Mouse (Mus musculus) intestine, embryonic 16.5 days (tissue): ENCODE measurements at regions not wholly inside any gene's neighbourhood (a gene's known extent, or its start where the extent isn't known, plus 50 kb on each side); places are given as distances from the start of the nearest gene placed in this dataset.
A peak's percentile ranks its signal among the peaks of the same experiment; 100 is the strongest.

Experiments
- ATAC-seq: fragments of 200-750 bp; cut with Nextera tagmentation; 2 replicates; pipeline ENCODE4 v1.8.0; 2017; ENCODE audit warnings: moderate TSS enrichment, moderate library complexity
- H3K27ac ChIP-seq: fragments of 300-500 bp; sonication (generic); 2 replicates; pipeline ENCODE4 v1.5.1; 2014; ENCODE audit warnings: mild to moderate bottlenecking, low read length
- H3K27me3 ChIP-seq: fragments of 300-500 bp; sonication (generic); replicated peaks from 2 replicates; pipeline ENCODE4 v1.6.1; 2014; ENCODE audit warnings: low read length, control low read depth, mixed read lengths; ENCODE audit not compliant: control insufficient read depth, insufficient read depth
- H3K36me3 ChIP-seq: fragments of 300-500 bp; sonication (generic); 2 replicates; pipeline ENCODE4 v1.6.1; 2014; ENCODE audit warnings: low read length, control low read depth; ENCODE audit not compliant: control insufficient read depth, insufficient read depth
- H3K4me1 ChIP-seq: fragments of 300-500 bp; sonication (generic); 2 replicates; pipeline ENCODE4 v1.6.1; 2014; ENCODE audit warnings: low read length, control low read depth, mixed read lengths; ENCODE audit not compliant: control insufficient read depth, insufficient read depth
- H3K4me2 ChIP-seq: fragments of 300-500 bp; sonication (generic); 2 replicates; pipeline ENCODE4 v1.6.1; 2014; ENCODE audit warnings: low read depth, low read length, control low read depth
- H3K4me3 ChIP-seq: fragments of 300-500 bp; sonication (generic); 2 replicates; pipeline ENCODE4 v1.5.1; 2014; ENCODE audit warnings: mild to moderate bottlenecking, low read length
- H3K9ac ChIP-seq: fragments of 300-500 bp; sonication (generic); 2 replicates; pipeline ENCODE4 v1.6.1; 2014; ENCODE audit warnings: low read depth, low read length
- H3K9me3 ChIP-seq: fragments of 300-500 bp; sonication (generic); 2 replicates; pipeline ENCODE4 v1.6.1; 2016; ENCODE audit warnings: low read length, control low read depth; ENCODE audit not compliant: control insufficient read depth
- WGBS: fragments of 180-500 bp; shearing (Covaris S2); extraction: QIAGEN DNeasy Blood & Tissue Kit; methylation state at CpG from one replicate; pipeline ENCODE4 v1.1.7; 2014; 5-methylcytosine and 5-hydroxymethylcytosine counted together

DNA sequence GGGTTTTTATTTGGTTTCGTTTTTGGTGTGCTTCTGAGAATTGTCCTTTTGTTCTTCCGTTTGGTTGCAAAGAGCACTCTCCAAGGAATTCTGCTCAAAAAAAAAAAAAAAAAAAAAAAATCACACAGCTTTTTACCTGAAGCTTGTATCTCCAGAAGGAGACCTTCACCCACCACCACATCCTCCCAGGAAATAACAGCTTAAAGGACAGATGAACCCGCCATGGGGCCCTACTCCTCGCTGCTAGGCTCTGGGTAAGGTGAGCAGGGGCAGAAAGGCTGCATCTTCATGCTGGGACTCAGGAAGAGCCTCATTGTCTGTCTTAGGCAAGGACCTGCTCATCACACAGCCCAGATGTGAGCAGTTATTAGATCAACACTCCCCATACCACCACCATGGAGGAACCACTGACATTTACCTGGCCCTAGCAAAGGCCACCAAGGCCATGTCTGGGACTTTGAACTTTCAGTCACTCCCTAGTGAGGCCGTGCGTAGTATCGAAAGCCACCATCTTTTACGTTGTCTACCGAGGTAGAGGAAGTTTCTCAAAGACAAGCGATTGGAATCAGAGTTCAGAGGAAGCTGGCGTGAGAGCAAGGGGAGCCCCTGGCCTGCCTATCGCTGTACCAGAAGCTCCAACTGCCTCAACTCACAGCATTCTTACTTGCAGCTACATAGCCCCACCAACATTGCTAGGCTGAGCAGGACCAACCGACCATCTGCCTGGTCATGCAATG lies 97.1 kb downstream of the Tomm20 start:
- WGBS, result 80% methylated on average over 13 of the region's 13 CpGs
- Histone ChIP-seq H3K9me3 (no peaks in the 10 kb centered on the region), H3K27ac (peak overlapping the region; percentile 85), H3K36me3 (no peaks in the 10 kb centered on the region), H3K9ac (0 out of 2 replicates have a peak overlapping the region, but pooled peaks have one; percentile 22), H3K4me1 (peaks cover 37% of the 10 kb centered on the region), H3K4me2 (no peak overlapping the region; the same call in 1 of the 2 replicates), H3K27me3 (no peaks in the 10 kb centered on the region), H3K4me3 (no peak overlapping the region)
- ATAC-seq, result no peak

DNA sequence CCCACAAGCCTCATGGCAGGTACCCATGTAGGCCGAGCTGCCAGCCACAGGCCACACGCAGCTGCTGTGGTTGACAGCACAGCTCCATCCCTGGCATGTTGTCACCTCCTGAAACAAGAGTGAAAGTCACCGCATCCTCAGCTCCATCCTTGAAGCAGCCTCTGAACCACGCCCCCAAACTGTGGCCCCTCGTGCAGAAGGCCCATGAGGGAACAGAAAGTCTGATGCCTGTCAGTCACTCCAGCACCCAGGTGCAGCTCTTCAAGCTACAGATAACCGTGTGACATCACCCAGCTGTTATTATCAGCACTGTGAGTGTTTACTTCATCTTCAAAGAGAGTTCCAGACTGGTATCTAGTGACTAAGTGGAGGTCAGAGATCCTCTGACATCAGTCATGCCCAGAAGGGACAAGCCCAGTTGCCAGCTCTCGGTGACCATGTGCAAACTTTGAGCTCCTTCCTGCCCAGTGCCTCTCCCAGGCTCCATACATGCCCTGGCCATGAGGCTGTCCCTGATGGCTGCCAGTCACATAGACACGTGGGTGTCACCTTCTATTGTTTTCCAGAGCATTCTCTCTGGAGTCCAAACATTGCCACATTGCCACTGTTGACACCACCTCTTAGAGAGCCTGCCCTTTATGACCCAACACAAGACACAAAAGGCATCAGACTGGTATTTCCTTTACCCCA lies 97.8 kb downstream of the Tomm20 start:
- H3K9ac ChIP-seq, result no peak overlapping the region
- peak; percentile 34 for ATAC-seq
- no peaks in the 10 kb centered on the region for H3K36me3 ChIP-seq
- no peak overlapping the region for H3K4me3 ChIP-seq
- H3K4me2 ChIP-seq, result no peak overlapping the region
- H3K27me3 ChIP-seq, result no peaks in the 10 kb centered on the region
- WGBS, result 56% methylated on average over 8 of the region's 8 CpGs
- H3K4me1 ChIP-seq, result peaks cover 35% of the 10 kb centered on the region
- H3K9me3 ChIP-seq, result no peaks in the 10 kb centered on the region
- H3K27ac ChIP-seq, result peak overlapping the region; percentile 49

DNA sequence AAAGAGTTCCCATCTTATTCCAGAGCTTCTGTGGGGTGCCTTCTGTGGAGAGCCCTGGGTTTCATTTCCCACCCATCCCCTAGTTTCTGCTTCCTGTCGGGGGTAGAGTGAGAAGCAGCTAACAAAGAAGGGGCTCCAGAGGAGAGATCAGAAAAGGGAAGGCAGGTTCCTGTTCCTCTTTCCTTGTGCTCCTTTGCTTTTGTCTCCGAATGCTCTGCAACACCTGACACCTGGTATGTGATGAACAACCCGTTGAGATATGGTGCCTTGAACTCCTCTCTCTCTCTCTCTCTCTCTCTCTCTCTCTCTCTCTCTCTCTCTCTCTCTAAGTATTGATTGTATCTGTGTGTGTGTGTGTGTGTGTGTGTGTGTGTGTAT lies 99.5 kb downstream of the Tomm20 start:
- Histone ChIP-seq H3K4me1 (peaks cover 32% of the 10 kb centered on the region), H3K4me3 (no peak overlapping the region), H3K9ac (no peak overlapping the region), H3K27ac (no peak overlapping the region), H3K4me2 (no peak overlapping the region), H3K36me3 (no peaks in the 10 kb centered on the region), H3K27me3 (no peaks in the 10 kb centered on the region), H3K9me3 (no peaks in the 10 kb centered on the region)
- WGBS, result 52% methylated on average over 3 of the region's 3 CpGs
- no peak for ATAC-seq

DNA sequence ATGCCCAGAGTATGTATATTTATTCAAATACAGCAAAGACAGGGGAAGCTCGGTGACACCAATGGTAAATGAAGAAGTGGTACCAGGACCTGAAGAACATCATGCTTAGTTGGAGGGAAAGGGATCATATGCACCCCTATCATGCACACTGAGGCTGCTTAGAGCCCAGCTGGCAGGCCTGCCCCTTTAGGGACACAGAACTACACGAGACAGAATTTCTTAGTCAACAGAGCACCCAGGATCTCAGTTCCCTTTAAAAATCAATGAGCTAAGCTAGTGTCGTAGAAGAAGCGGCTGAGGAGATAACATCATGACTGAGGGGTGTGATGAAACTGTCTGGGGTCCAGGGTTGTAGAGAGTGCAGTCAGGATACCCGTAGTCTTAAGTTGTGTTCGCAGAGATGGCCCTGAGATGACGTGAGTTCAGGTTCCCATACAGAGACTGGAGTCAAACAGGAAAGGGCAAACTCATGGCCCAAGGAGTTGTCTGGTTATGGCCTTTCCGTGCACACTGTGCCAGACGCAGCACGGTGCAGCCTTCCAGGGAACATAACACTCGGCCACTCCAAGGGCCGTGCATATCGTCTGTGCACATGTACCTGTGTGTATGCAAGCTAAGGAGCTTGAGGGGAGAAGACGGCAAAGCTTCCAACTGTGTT lies 100.0 kb downstream of the Tomm20 start:
- Histone ChIP-seq H3K4me2 (no peak overlapping the region), H3K27ac (no peak overlapping the region)
- ATAC-seq, result no peak

DNA sequence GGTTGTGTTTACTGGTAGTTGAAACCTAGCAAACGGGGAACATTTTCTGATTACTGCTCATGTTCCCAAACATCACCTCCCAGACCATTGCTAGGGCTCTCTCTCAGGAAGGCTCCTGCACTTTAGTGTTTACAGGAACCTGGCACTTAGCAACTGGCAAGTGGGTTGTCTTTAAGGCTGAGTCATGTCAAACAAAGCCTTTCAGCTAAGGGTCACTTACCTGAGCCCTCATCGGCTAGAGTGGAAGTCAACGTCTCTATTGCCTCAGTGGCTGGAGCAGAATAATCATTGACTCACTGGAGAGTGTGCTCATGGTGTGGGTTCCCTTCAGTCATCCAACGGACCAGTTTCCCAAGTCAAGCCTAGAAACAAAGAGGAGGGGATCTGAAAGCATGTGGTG lies 101.0 kb downstream of the Tomm20 start:
- Histone ChIP-seq H3K9ac (no peak overlapping the region), H3K36me3 (no peaks in the 10 kb centered on the region), H3K4me2 (no peak overlapping the region), H3K27me3 (no peaks in the 10 kb centered on the region), H3K27ac (no peak overlapping the region), H3K9me3 (no peaks in the 10 kb centered on the region), H3K4me1 (peaks cover 28% of the 10 kb centered on the region), H3K4me3 (no peak overlapping the region)
- 68% methylated on average over 4 of the region's 4 CpGs for WGBS
- ATAC-seq, result no peak

More for the DNA sequence above, 100.0 kb downstream of the Tomm20 start:
- no peaks in the 10 kb centered on the region for H3K9me3 ChIP-seq
- H3K4me3 ChIP-seq, result no peak overlapping the region
- H3K36me3 ChIP-seq, result no peaks in the 10 kb centered on the region
- peaks cover 32% of the 10 kb centered on the region for H3K4me1 ChIP-seq
- 82% methylated on average over 14 of the region's 14 CpGs for WGBS
- H3K27me3 ChIP-seq, result no peaks in the 10 kb centered on the region
- H3K9ac ChIP-seq, result no peak overlapping the region

DNA sequence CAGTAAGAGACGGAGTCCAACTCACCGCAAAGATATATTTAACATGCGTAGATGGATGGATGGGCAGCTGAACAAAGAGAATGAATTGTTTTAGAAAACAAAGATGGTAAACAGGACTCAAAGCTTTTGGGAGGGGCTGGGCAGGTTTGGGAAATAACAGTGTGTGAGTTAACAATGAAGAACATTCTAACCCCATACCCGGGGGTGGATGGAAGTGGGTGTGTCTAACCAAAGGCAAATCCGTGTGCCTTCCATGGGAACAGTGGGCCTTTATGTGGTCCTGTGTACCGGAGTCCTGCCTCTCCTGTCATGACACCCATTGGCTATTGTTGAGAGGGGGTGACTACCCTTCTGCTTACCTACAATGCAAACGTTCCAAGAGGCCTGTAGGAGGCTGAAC lies 104.5 kb downstream of the Tomm20 start:
- no peaks in the 10 kb centered on the region for H3K36me3 ChIP-seq
- H3K27me3 ChIP-seq, result no peaks in the 10 kb centered on the region
- H3K27ac ChIP-seq, result no peak overlapping the region
- no peak for ATAC-seq
- H3K9me3 ChIP-seq, result no peaks in the 10 kb centered on the region
- 77% methylated on average over 7 of the region's 7 CpGs for WGBS
- no peak overlapping the region for H3K9ac ChIP-seq
- H3K4me3 ChIP-seq, result no peak overlapping the region
- H3K4me2 ChIP-seq, result no peak overlapping the region
- peaks cover 26% of the 10 kb centered on the region for H3K4me1 ChIP-seq

DNA sequence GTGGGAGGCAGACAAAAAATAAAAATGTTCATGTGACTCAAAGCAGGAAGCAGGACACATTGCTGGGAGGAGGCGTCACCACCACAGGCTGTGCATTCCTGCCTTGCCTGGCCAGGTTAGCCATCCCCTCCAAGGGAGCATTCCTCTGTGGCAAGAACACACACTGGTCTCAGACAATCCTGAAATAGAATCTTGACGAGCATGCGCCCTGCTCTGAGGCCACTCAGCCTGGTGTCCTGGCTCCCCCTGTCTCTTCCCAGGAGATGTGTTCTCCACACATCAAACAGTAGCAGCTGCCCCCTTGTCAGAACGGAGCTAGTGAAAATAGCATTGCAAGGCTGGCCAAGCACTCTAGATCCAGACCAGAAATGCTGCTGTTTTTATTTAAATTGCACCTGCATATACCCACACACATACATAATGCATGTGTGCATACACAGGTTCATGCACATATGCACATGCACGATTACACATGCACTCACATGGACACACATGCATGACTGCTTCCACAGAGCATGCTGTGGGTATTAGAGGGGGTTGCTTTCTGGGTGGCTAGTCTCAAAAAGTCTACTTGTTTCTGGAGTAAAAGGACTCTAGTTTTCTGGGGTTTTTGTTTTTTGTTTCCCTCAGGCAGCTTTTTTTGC lies 105.8 kb downstream of the Tomm20 start:
- H3K27ac ChIP-seq, result peak overlapping the region; percentile 87
- no peaks in the 10 kb centered on the region for H3K27me3 ChIP-seq
- H3K9me3 ChIP-seq, result no peaks in the 10 kb centered on the region
- peak overlapping the region; percentile 56 for H3K9ac ChIP-seq
- H3K4me3 ChIP-seq, result no peak overlapping the region
- peak overlapping the region; percentile 35; the same call in 1 of the 2 replicates for H3K4me2 ChIP-seq
- ATAC-seq, result peak; percentile 78
- H3K36me3 ChIP-seq, result no peaks in the 10 kb centered on the region
- 16% methylated on average over 5 of the region's 5 CpGs for WGBS
- H3K4me1 ChIP-seq, result peaks cover 26% of the 10 kb centered on the region

DNA sequence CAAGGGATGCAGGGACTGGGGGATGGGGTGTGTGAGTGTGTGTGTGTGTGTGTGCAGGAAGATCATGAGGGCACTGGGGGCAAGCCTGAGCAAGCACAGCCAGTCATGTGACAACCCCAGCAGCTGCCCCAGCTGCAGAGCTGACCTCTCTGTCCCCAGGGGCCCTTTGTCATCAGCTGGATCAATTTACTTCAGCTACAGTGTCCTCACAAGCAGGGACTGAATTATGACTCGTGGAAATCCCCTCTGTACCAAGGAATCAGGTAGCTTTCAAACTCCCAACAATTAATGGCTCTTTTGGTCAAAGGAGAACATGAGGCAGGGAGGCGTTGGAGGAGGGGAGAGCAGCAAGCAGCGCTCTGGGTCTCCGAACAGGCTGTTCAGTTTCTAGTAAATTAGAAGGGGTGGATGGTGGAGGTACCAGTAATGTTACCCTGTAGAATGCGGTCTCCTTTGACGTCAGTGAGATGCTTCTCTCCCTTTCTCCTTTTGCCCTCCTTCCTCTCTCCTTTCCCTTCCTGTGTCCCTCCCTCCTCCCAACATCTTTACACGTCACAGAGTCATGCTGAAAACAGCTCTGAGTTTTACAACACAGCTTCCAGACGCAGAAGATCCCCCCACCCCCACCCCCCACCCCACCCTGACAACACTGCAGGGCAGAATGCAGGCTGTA lies 106.5 kb downstream of the Tomm20 start:
- H3K27ac ChIP-seq, result peak overlapping the region; percentile 87
- H3K27me3 ChIP-seq, result no peaks in the 10 kb centered on the region
- no peak overlapping the region for H3K4me3 ChIP-seq
- H3K36me3 ChIP-seq, result no peaks in the 10 kb centered on the region
- H3K9ac ChIP-seq, result peak overlapping the region; percentile 56
- peaks cover 31% of the 10 kb centered on the region for H3K4me1 ChIP-seq
- H3K4me2 ChIP-seq, result peak overlapping the region; percentile 35
- peak; percentile 58 for ATAC-seq
- no peaks in the 10 kb centered on the region for H3K9me3 ChIP-seq
- WGBS, result 2% methylated on average over 8 of the region's 8 CpGs

DNA sequence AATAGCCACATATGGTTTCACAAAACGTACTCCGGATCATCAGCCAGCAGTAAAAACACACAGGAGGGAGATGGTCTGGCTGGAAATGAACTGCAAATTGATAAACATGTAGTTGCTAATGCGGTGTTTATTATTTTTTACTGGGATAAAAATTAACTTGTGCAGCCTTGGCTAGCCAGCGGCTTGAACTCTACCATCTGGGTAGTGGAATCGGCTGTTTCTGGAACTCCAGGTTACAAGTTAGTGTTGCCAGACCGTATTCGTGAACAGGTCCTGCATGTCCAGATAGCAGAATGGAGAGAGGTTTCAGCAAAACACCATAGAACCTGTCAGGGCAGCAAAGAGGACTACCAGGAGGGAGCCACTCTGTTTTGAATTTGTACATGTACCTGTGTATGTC lies 107.4 kb downstream of the Tomm20 start:
- WGBS, result 72% methylated on average over 7 of the region's 7 CpGs
- ATAC-seq, result no peak

More for the DNA sequence above, 107.4 kb downstream of the Tomm20 start:
- H3K9ac ChIP-seq, result no peak overlapping the region
- H3K4me3 ChIP-seq, result no peak overlapping the region
- no peaks in the 10 kb centered on the region for H3K9me3 ChIP-seq
- H3K27me3 ChIP-seq, result no peaks in the 10 kb centered on the region
- peaks cover 38% of the 10 kb centered on the region for H3K4me1 ChIP-seq
- H3K27ac ChIP-seq, result no peak overlapping the region
- H3K4me2 ChIP-seq, result no peak overlapping the region
- no peaks in the 10 kb centered on the region for H3K36me3 ChIP-seq
